Mouse (Mus musculus) adrenal gland, adult 8-10 months (tissue): ENCODE data around the gene Secisbp2. TPM values are rescaled to one million over a fixed set of nuclear protein-coding genes. Genes with fewer than 3 reads are reported as not detected.

ENCODE experiments used
- DNase-seq: peaks from one replicate; pipeline ENCODE4 v3.0.0; 2022
- total RNA-seq, 4 experiments: library from RNA; stranded (reverse); gene quantifications; 2 replicates each; pipeline ENCODE4 v1.2.4; 2022

The Secisbp2 gene
- total RNA-seq, 4 experiments from 2014 or later = 19.6 to 33.9 (median 25.6) TPM

DNA sequence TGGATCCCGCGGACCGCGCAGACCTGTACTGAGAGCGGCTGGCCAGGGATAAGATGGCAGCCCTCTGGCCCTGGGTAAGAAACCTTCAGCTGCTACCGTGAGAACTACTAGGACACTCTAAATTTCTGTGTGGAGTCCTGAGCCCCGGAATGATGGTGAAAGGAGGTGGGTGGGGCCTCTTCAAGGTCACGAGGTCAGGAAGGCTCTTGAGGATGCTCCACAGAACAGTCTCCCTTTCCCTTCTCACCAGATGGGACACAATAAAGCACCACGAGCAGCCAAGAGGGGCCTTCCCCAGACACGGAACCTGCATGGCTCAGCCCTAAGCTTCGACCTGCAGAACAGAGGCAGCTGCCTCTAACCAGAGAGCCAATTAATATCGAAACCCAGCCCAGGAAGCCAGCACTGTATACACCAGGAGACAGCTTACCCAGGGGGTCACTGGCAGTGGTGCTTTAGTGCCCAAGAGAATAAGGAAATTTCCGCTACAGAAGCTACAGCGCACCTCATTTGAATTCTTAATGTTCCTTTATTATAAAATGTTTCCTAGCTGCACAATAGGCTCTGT lies 80.7 kb downstream of the Secisbp2 start:
- no peak for DNase-seq

Other genes with a start within 250 kb of the Secisbp2 start
- gene S1pr3, start 243.1 kb upstream of the Secisbp2 start, total RNA-seq = 10 to 100 TPM; 11.2 to 20.9 (median 14.8) TPM
- 1 to 10 TPM in 3 of 4 experiments, under 1 TPM in 1; 0.80 to 1.7 (median 1.6) TPM for gene Shc3, start 82.3 kb upstream of the Secisbp2 start, total RNA-seq
- 1 to 10 TPM; 3.4 to 7.4 (median 5.3) TPM for gene Cks2, start 6.5 kb upstream of the Secisbp2 start, total RNA-seq
- 10 to 100 TPM in 3 of 4 experiments, 1 to 10 TPM in 1; 8.9 to 23.2 (median 16.2) TPM for gene Sema4d, start 142.1 kb downstream of the Secisbp2 start, total RNA-seq
- 10 to 100 TPM; 13.3 to 61.3 (median 18.6) TPM for gene Gadd45g, start 195.0 kb downstream of the Secisbp2 start, total RNA-seq